Mouse (Mus musculus) liver, adult 2 months (tissue): ENCODE measurements around the gene Myo16.

Experiments used
- CTCF ChIP-seq: fragments of 200-500 bp; IDR thresholded peaks from 2 replicates; pipeline ENCODE4 v1.5.1; 2011; ENCODE audit warnings: low read depth, low read length, control low read depth
- POLR2A ChIP-seq: fragments of 200-500 bp; IDR thresholded peaks from 2 replicates; pipeline ENCODE4 v1.6.1; 2011; ENCODE audit warnings: low read length, control low read depth; ENCODE audit not compliant: insufficient read depth; ENCODE audit errors: extremely low read depth

GRCm38 (mm10) chr8:10414684-10415212, 261.0 kb downstream of the Myo16 start:
- no peak for TF ChIP-seq POLR2A
- peak; percentile 88 for TF ChIP-seq CTCF
